Mouse (Mus musculus): ENCODE results near the gene AL607142.1.

DNA sequence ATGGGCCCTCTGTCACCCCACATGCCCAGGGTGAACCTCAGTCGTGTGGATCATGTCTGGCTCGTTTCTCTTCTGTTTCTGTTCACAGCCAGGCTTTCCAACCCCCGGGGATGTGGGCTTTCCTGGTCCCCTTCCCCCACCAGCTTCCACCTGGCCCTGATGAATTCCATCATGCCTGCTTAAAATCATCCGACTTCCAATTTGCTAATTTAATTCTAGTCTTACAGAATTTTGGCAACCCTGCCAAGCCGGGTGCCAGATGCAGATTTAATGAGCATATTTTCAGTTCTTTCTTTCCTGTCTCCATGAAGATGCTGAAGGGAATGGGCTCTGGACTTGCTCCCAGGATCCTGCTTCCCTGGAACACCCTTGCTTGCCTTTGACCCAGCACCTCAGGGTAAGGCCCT, 19.7 kb upstream of the AL607142.1 start:
- no peak for TF ChIP-seq ZC3H11A (IDR thresholded peaks at IDR 0.05; ENCODE audit: low read depth, low read length)
- no peak for TF ChIP-seq CTCF (IDR thresholded peaks at IDR 0.05 in 2 of 3, conservative IDR thresholded peaks at IDR 0.05 in 1 of 3; ENCODE audit: control insufficient read depth in 1 of 3, insufficient read depth in 1 of 3, low read depth in 2 of 3, low read length in 3 of 3, poor library complexity in 1 of 3, severe bottlenecking in 1 of 3)
- no peak for TF ChIP-seq POLR2A (IDR thresholded peaks at IDR 0.05; ENCODE audit: control insufficient read depth in 1 of 2, insufficient read depth in 1 of 2, low read depth in 1 of 2, low read length in 2 of 2, poor library complexity in 1 of 2)
- TF ChIP-seq MEF2A (IDR thresholded peaks at IDR 0.05; ENCODE audit: extremely low read depth, insufficient replicate concordance, low read depth, low read length, poor library complexity, severe bottlenecking), result no peak
- TF ChIP-seq SMC3 (IDR thresholded peaks at IDR 0.05; ENCODE audit: low read depth, low read length), result no peak
- no peak for TF ChIP-seq RCOR1 (IDR thresholded peaks at IDR 0.05; ENCODE audit: low read depth, low read length)

Data from MEL (cell line).